Mouse (Mus musculus): ENCODE results near the gene Ubn1.
A peak's percentile ranks its signal among the peaks of the same experiment; 100 is the strongest.

Gene Ubn1

DNA sequence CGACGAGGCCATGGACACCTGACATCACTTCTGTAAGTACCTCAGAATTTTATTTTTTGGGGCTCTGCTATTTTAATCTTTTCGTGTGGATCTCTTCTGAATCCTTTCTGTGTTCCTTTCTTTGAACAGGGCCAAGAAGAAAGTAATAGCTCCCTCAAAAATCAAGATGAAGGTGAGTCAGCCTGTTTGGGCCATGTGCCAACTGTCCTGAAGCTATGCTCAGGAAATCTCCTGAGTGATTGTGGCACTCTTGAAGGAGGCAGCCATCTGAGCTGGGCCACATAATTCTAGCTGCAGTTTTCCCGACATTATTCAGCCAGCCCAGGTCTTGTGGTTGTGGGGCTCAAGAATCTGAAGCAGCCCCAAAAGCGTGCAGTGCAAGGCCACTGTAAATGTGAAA is 24.5 kb downstream of the Ubn1 start:
- DNase-seq = no peak

DNA sequence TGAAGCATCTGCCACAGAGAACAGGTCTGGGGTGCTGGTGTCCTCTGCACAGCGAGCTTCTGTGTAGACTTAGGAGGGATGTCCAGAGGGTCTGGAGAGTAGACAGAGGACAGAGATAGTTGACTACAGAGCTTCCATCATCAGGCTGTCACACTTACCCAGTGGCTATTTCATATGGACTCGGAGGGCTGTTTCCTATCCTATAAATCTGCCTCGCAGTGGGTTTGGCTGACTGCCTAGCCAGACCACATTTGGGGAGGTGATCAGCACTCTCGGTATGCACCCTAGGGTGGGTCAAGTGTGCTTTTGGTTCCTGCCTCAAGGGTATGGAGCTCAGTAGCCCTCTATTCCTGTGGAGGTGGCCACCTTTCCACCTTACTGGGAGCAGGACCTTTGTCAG is 35.3 kb downstream of the Ubn1 start:
- DNase-seq = no peak

DNA sequence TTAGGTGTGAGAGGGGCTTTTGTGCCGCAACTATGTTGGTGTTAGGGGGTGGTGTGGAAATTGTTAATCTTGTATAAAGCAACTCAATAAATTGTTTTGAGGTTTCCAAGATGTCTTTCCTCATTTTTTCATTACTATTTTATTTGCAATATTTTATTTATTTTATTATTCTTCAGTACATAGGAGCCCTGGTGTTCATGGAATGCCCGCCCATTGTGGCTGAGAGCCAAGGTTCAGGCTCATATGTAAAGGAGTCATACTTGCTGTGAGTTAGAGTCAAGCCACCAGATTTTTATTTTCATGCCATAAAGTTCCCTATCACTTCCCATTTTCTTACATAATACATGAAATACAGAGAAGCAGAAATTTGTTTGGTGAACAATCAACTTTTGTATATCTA is 36.3 kb downstream of the Ubn1 start:
- DNase-seq = peak in 1 of 2 experiments; percentile 14

DNA sequence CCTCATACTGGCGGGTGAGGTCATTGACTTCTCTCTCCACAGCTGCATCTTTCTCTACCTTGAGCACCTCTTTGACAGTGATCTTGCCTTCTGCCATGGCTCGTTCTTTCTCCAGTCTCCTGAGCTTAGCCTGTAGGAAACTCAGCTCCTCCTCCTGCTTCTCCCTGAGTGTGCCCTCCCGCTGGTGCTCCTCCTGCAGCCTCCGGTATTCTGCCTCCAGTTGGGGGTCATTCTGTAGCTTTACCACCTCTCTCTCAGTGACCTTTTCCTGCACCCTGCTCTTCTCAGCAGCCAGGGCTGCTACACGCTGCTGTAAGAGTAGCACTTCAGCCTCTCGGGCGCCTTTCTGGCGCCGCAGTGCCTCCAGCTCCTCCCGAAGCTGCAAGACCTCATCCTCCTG is 39.2 kb downstream of the Ubn1 start:
- no peak for DNase-seq

DNA sequence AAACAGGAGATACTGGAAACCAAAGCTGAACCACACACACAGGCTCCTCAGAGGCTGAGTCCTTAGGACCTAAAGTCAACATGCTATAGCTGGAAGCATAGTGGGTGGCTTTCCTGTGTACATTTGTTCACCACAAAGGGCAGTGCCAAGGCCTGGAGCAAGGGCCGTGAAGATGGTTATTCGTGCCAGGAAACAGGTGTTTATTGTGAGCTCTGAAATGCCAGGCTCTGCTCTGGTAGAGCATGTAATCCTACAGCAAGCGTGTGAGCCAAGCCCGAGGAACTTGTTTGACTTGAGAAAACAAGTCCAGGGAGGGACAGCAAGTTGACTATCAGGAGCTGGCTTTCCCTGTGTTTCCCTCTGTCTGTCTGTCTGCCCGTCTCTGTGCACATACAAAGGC is 43.4 kb downstream of the Ubn1 start:
- peak; percentile 32 to 51 for DNase-seq

DNA sequence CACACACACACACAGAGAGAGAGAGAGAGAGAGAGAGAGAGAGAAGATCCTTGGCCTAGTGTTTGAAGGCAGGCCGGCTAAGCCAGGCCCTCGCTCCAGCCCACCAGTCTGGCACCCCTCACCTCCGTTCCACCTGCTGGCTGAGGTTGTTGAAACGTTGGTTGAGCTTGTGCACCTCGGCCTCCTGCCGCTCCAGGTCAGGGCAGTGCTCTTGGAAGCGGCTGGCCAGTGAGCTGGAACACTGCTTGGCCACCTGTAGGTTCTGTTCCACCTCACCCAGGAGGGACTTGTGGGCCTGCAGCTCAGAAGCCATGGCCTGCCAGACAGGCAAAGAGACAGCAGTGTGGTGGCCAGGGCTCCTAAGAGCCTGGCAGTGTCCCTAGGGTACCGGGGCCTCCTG is 46.6 kb downstream of the Ubn1 start:
- peak; percentile 23 to 73 for DNase-seq

DNA sequence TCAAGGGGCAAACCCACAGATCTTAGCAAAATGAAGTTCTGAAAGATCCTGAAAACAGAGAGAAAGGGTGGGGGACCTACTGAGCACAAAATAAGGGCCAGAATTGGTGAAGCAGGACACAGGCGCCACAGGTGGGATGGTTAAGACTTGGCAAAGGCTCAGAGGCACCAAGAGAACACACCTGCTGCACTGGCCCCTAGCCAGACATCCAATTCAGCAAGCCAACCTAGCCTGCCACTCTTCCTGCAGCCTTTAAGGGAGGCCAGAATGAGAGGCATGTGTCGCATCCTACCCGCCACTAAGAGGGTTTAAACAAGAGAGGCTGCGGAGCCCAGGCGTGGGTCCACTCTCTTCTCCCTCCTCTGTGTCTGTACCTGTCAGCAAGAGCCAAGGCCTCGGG is 51.1 kb downstream of the Ubn1 start:
- no peak for DNase-seq

DNA sequence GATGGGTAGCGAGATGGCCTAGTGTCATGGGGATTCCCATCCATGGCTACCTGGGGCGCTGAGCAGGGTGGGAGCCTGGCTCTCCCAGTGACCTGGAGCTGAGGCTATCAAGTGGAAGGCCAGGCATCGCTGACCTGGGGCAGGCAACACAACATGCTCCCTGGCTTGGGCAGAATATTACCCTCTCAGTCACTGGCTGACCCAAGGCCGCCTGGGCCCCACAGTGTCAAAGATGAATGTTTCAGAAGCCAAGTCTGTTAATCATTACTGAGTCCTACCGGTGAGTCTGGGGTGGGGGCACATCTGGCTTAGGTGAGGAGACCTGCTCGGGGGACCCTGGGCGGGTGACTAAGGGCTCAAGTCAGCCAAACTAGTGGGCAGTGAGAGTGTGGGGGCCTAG is 60.0 kb downstream of the Ubn1 start:
- peak; percentile 24 to 56 for DNase-seq

DNA sequence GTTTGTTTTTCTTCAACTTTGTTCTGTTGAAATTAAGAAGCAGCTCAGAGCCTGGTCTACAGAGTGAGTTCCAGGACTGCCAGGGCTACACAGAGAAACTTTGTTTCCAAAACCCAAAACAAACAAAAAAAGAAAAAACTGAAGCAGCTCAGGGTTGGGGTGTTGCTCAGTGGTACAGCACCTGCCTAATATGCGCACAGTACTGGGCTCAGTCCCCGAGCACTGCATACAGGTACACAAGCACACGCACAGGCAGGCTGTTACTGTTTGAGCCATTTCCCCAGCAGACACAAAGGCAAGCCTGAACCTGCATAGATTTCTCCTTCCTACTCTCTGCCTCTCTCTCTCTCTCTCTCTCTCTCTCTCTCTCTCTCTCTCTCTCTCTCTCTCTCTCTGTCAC is 61.2 kb downstream of the Ubn1 start:
- no peak for DNase-seq

DNA sequence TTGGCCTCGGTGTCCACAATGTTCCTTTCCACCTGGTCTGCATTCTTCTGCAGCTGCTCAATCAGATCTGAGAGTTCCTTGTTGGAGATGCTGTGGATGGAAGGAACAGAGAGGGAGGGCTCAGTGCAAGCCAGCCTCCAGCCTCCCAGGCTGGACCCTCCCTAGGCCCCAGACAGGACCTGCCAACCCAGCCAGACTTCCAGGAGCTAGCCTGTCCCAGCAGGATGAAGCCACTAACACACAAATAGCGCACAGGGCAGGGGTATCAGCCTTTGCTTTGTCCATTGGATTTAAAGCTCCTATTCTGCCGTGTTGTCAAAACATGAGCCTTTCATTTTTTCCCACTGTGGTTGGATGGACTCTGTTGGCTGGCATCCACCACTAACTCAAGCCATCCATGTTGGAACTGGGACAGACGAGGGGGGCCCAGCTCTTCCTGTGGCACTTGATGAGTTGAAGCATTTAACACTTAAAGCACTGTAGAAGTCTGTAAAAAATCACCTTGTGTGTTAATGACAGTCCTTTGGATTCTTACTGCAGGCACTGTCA is 63.2 kb downstream of the Ubn1 start:
- no peak for DNase-seq

DNA sequence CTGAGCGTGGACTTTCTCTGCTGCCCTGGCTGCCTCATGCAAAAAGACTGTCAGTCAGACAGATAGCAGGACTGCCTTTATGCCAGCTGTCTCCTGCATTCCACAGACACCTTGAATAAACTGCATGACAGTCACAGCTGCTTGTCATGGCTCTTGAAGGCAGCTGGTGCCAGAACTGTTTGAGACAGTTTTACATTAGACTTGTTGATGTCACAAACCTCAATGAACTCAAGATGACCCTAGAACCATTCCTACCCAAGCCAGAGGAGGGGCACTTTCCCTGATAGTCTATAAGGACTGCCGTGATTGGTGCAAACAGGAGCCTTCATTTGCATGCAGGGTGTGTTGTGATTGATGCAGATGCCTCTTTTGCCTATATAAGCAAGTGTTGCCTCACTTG is 63.7 kb downstream of the Ubn1 start:
- no peak for DNase-seq

DNA sequence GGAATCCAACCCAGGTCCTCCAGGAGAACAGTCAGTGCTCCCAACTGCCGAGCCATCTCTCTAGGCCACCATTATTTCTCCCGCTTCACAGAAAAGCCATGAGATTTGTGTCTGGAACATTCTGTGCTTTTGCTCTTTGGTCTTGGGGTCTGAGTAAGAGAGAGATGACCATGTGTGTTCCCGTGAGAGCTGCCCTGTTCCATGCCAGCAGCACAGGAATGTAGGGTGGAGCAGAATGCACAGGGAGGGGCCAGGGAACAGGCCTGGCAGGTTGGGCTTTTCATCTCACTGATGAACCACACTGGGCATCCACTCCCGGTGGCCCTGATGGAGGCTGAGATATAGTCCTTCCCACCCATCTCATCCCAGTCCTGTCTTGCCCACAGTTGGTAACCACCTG is 69.5 kb downstream of the Ubn1 start:
- DNase-seq = peak in 1 of 2 experiments; percentile 52

DNA sequence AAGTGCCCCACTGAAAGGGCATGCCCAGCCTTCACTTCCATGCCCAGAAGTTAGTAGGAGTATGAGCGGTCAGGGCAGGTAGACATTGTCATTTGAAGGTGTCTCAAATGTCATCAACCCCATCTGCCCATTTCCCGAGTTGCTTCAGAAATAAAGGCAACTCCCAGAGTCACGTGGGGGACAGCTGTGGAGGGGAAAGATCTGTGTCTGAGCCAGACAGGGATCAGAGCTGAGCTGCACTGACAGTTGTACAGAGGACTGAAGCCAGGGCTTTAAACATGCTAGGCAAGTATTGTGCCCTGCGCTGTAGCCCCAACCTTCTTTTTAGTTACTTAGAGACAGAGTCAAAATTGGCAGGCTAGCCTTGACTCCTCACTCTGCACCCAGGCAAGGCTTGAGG is 70.0 kb downstream of the Ubn1 start:
- no peak for DNase-seq

DNA sequence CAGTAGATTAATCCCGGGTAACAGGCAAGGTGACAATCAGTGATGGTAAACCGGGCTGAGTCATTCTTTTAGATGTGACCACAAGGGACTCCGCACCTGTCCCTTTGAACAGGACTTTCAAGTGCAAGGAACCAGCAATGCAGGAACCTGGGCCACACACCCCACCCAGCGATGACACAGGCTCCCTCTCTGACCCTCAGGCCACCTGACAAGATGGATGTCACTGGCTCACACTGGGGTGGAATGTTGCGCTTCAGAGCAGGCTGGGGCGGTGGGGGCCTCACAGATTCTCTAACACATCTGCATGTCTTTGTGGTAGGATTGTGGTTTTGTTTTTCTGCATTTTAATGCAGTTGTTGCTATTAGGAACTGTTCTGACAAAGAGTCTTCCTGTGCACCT is 73.6 kb downstream of the Ubn1 start:
- no peak for DNase-seq

DNA sequence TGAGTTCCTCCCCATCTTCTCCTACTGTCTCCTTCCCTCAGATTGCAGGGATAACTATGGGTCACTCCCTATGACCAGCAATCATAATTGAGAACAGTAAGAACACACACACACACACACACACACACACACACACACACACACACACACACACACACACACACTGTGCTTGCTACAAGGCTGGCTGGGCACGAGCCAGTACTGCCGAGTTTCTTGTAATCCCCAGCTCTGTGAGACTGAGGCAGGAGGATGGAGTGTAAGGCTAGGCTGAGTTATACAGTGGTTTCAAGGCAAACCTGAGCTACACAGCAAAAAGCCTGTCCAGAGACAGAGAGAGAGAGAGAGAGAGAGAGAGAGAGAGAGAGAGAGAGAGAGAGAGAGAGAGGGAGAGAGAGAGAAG is 80.3 kb downstream of the Ubn1 start:
- no peak for DNase-seq

DNA sequence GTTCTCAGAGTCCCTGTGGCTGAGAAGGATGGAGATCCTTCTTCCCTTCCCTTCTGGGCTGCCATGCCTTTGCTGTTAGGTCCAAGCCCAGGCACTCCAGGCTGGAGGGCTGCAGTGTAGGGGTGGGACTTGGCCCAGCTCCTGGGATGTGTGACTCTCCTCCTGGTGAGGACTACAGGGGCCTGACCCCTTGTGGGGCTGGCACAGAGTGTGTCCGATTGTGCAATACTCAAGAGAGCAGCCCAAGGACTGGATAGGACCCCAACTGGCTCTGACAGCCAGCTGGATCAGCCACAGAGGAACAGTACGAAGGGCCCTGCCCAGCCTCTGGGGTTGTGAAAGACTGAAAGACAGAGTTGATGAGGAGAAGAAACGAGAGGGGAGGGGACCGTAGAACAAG is 80.9 kb downstream of the Ubn1 start:
- peak; percentile 18 to 74 for DNase-seq

DNA sequence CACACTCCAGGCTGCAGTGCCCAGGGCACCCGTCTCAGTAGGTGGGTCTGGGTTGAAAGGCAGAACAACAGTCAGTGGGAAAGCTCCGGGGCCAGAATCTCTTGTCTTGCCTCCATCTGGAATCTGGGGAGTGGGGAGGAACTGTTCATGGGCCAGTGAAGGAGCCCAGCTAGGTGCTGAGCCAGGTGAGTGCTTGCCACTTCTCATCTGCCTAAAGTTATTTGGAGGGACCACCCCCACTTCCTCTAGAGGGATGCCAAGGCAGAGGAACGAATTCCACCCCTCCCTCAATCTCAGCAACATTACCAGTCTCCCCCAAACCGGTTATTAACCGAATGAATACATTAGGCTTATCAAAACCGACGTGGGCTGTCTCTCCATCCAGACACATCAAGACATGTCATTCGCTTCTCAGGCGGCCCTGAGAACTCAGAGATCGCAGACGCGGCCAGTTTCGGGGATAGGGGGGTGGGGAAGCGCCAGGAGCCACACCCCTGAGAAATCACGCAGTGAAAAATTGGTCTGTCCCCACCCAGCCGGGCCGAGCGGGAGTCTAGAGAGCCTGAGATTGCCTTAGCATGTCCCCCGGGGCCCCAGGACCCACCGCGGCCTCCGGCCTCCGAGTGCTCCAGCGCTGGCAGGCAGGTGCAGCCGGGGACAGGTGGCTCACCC is 81.5 kb downstream of the Ubn1 start:
- DNase-seq = no peak

DNA sequence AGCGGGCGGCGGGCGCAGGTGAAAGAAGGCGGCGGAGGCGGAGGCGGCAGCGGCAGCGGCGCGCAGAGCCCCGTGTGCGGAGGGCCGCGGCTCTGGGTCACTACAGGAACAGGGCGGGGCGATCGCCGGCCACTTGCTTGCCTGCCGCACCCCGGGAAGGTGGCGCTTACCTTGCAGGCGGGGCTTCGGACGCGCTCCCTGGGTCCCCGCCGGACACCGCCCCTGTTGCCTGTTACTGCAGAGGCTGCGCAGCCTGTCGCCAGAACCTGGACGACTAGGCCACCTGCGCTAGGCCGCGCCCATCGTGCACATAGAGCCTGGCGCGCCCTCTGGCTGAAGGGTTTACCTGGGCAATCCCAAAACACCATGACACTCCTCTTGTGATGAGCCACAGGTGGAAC is 82.5 kb downstream of the Ubn1 start, which contains the start of gene Ppl:
Gene Ppl (minus strand): TSS at position 21 of the 401 bp plus-strand sequence.
- DNase-seq = peak; percentile 85 to 95

DNA sequence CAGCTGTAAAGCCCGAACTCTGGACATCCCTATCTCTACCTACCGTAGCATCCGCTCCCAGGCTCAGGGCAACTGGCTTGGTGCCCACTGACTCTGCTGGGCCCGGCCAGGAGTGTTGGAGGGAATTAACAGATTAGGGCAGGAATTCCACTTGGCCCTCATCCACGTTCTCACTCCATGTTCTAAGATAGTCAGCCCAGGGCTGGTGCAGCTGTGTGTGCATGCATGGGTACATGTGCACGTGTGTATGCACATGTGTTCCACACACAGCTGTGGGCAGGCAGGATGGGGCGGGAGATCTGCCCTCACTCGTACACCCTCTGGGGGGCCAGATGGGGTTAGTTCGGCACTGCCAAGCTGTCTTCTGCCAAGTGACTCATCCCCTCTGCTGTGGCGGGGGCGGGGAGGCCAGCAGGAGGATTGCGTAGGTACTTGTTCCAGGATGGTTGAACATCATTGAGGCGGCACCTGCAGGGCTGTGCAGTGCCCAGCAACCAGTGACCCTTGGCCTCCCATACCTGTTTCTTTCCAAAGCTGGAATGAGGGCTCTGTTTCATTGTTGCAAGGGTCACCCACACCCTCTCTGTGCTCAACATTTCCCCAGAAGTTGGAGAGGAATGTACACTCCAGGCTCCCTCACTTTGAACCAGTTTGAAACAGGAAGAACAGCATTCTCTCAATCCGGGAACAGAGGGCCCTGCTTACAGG is 84.9 kb downstream of the Ubn1 start:
- DNase-seq = peak; percentile 61 to 81

DNA sequence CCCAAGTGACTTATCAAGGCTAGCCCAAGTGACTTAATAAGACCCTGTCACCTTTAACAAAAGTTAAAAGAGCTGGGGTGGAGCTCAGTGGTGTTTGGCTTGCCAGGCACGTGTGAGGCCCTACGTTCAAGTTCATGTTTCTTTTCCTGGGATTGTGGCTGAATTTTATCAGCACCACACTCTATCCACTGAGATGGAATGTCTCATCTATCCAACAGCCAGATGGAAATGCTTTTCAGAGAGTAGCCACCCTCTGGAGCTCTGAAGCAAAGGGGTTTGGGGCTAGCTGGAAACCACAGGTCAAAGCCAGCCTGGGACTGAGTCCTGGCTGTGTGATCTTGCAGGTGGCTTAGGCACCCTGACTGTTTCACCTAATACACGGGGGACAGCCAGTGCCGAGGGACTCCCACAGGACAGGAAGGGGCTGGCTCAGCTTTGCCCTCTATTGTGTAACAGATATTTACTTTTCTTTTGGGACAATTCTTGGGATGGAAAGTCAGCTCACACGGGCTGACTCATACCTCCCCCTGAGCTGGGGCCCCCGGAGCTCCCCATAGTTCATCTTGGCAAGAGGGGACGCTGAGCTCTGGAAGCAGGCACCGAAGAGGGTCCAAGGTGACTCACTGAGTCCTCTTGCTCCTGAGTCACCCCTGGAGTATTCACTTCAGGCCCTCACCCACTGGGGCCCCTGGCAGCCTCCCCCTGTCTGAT is 85.8 kb downstream of the Ubn1 start:
- no peak for DNase-seq
